Mouse (Mus musculus) ovary, adult 18-20 months (tissue): ENCODE results near the gene Rem1.

ENCODE experiments used
- DNase-seq: peaks from one replicate; pipeline ENCODE4 v3.0.0; 2022; ENCODE audit warnings: low spot score, mixed read lengths

The Rem1 gene

DNA sequence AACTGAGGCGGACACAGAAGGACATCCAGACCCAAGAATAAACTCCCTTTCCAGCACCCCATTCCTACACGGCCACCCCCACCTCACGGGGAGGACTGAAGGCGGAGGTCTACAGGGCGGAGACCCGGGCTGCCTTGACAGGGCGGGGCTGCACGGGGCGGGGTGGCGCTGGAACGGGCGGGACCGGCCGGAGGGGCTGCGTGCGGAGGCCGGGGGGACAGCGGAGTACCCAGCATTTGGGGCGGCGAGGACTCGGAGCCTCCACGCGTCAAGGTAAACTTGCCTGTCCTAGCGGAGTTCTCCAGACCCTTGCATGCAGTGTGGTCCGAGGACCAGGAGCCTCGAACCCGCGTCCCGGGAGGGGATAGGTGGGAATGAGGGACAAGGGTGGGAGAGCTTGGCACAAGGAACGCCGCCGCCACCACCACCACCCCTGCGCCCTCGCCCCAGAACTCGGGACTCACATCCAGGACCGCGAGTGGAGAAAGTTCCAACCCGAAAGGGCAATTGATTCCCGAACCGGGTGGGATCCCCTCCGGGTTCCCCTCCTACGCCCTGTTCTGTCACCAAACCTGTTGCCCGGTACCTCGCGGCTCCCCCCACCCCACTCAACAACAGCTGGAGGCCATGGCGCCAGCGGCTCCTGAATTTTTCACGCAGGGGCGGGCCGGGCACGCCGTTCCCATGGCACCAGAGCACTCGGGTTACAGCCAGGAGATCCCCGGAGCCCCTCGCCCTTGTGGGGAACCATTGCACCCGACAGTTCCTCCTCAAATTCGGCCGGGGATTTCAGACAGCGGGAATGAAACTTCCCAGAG is at the start of gene Rem1:
TSS of gene Rem1 (plus strand) at position 178 of the 818 bp plus-strand sequence.
- no peak for DNase-seq

DNA sequence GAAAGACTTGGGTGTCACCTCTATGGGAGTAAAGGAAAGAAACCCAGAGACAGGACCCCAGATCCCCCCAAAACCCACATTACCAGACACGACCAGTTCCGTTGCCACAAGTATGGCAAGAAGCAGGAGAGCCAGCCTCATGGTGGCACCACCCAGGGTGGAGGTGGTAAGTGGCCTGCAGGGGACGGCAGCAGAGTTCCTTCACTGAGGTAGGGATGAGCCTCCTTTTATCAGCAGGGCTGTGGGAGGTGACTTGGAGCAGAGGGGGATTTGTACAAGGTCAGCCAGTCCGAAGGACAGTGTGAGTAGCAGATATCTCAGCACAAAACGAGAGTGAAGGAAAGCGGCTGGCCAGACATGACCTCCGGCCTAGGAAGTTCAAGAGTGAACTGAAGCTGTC is 46.6 kb upstream of the Rem1 start, which contains the start of gene Defb19:
TSS of gene Defb19 (minus strand) at position 206 of the 400 bp plus-strand sequence.
- peak; percentile 67 for DNase-seq

DNA sequence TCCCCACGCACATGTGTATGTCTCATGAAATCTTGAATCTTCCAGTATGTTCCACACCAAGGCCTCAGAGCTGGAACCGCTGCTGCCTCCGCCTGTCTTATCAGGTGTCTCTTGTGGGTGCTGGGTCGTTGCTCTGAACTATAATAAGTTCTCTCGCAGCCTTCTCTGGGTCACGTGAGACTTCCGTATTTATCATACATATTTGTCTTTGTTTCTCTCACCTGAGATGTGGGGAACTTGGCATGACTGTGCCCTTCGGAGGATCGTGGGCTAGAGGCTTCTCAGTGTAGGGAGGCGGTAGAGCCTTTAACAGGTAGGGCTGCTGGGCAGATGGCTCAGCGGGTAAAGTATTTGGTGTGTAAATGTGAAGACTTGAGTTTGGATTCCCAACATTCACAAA is 46.1 kb upstream of the Rem1 start:
- DNase-seq: peak; percentile 24

DNA sequence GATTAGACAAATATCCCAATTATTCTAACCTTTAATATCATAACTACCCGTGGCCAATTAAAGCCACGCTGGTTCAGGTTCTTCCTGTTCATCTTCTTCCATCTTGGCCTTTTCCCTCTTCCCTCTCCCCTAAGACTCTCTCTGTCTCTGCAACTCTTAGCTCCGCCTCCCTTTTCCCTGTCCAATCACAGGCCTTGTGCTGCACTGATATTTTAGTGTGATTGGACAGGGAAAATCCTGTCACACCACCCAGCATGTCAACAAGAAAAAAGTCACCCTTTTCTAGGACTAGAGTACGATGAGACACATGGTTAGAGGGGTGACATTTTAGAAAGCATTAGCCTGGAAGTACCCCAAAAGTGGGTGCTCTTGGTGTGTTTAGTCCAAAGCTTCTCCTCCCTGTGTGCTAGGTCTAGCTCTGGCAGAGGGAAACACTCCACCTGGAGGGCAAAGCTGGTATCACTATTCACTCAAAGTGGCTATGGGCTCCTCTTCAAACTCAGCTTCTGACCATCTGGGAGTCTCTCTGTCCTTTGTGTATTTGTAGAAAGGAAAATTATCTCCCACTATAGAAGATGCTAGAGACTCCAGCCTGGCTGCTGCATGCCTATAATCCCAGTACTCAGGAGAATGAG is 39.7 kb upstream of the Rem1 start:
- no peak for DNase-seq

DNA sequence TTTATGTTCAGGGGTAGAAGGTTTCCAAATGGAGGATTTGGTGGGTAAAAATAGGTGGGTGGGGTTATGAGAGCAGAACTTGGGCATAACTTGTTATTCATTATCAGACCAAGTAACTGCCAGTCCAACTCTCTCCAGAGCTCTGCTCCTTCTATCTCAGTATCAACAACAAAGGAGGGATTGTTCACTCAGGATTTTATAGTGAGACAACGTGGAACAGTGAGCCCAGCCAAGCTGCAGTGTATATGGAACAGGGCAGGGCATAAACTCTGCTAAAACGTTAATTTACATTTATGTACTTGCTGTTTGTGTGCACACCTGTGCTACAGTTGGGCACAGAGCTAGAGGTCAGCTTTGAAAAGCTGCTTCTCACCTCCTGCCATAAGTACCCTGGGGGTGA is 38.3 kb upstream of the Rem1 start:
- DNase-seq: no peak

DNA sequence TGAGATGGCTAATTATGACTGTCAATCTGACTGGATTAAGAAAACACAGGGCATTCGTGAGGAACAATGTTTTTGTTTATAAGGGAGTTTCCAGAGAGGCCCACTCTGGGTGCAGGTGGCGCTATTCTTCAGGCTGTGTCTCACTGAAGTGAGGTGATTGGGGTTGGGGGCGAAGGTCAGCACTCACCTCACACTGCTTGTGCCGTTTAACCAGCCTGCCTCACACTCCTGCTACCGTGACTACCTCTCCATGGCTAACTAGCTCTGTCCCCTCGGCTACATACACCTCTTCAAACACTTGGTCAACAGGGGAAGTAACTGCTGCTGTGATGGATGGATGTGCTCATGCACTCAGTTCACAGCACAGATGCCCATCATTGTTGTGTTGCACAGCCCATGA is 37.7 kb upstream of the Rem1 start:
- no peak for DNase-seq

DNA sequence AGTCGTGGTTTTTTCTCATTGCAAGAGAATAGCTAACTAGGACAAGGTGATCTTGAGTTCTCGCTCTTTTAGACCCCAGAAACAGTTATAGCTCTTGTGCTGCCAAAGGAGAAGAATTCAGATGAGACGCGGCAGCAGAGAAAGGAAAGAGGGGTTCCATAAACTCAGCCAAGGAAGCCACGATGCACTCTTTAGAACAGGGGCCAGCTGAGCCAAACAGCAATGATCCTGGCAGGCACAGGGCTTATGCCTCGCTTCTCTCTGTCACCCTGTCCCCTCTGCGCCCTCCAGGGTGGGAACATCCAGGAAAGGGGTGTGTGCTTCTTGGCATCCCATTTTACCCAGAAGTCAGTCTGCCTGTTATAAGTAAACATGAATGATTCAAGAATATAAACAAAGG is 27.5 kb upstream of the Rem1 start, which contains the start of gene Defb45:
TSS of gene Defb45 (minus strand) at position 101 of the 400 bp plus-strand sequence.
- no peak for DNase-seq

DNA sequence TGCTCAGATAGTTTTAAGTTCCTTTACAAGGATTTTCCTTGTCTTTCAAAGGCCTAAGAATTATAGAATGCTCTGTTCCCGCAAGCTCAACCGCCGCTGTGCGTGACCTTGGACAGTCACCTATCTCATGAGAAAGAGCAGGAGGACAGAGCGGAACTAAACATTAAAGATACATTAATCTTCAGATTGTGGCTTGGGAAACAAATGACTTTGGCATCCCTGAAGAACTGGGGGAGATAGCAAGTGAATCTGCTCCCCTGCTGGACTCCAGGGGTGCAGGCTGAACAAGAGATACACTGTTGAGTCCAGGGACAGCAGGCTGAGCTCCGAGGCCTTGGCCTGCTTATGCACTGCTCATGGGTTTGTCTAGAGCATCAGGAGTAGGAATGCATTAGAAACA is 26.7 kb upstream of the Rem1 start:
- DNase-seq: peak; percentile 22

GRCm38 (mm10) chr2:152601275-152601960 is 25.3 kb upstream of the Rem1 start:
- DNase-seq: no peak

- DNase-seq: peak; percentile 11
These were observed 22.7 kb upstream of the Rem1 start, which contains the start of gene Defb36 for GRCm38 (mm10) chr2:152604057-152604456. TSS of gene Defb36 (plus strand) at chr2:152604327.

DNA sequence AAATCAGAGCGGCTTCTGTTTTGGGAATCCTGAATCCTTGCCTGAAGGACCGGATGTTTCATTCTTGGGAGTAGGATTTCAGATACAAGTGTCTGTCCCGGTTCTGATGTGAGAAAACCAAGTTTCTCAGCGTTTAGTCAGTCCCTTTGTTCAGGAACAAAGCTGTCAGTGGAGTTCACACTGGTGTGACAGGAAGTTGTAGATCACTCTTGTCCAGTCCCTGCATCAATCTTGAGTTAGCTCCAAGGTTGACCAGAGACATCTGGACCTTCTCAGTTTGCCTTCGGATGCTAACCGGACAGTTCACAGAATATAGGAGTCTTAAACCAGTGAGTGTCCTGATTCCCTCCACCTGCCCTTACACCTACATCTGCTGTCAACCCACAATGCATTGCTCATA is 19.0 kb upstream of the Rem1 start:
- DNase-seq: no peak

DNA sequence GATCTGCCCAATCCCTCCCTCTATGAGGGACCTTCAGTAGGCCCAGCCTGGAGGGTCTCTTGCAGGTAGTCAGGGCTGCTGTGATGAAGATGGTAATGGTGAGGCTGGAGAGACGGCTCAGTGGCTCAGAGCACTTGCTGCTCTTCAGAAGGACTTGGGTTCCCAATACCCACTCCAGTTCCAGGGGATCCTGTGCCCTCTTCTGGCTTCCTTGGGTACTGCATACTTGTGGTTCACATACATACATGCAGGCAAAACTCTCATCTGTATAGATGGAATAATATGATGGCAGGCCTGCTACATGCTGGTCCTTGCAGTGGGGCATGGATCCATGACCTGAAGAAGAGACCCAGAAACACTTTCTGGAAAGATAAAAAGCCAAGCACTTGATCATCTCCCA is 18.0 kb upstream of the Rem1 start:
- DNase-seq: no peak

DNA sequence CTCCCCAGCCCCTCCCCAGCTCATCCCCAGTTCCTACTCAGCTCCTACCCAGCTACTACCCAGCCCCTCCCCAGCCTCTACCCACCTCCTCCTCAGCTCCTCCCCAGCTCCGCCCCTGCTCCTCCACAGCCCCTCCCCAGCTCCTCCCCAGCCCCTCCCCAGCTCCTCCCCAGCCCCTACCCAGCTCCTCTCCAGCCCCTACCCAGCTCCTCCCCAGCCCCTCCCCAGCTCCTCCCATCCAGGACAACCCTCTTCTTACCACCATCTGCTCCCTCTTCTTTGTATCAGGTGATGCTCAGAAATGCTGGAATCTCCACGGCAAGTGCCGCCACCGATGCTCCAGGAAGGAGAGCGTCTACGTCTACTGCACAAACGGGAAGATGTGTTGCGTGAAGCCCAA is 14.6 kb upstream of the Rem1 start:
- no peak for DNase-seq

DNA sequence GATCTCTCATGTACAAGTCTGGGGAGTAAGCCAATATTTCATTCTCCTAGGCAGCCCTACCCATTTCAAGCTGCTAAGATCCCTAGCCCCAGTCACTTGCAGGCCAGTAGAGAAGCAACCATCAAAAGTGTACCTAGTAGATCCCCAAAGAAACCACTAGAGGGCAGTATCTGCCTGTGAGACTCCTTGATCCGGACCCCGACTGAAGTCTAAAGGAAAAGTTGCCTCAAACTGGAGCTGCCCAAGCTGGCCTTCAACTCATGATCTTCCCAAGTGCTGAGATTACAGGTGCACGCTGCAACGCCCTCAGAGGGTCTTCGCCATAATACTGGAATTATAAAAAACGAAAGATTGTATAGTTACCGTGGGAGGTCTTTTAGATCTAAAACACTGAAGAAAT is 11.2 kb upstream of the Rem1 start:
- DNase-seq: peak; percentile 39

DNA sequence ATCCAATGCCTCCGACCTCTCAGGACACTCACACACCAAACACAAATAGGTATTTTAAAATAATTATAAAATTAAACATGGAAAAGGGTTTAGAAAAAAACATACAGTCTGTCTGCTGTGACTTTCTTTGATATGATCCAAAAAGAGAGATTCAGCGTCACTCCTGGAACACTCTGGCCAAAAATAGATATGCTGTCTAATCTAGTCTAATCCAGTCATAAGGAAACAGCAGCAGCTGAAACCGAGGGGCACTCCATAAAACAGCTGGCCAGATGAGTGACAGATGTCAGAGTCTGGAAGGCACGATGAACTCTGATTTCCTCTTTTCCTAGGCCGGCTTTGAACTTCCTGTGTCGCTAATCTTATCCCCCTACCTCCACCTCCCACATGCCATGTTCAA is 10.3 kb upstream of the Rem1 start:
- no peak for DNase-seq

DNA sequence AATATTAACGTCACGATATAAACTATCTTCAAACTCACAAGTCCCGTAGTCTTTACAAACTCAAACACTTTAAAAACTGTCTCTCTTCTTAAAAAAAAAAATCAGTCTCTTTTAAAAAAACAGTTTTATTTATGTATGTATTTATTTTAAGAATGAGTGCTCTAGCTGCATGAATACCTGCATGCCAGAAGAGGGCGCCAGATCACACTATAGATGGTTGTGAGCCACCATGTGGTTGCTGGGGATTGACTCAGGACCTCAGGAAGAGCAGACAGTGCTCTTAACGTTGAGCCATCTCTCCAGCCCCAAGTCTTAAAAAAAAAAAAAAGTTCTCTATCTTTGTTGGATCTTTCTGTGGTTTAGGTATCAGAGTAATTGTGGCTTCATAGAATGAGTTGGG is 9.4 kb upstream of the Rem1 start:
- no peak for DNase-seq

DNA sequence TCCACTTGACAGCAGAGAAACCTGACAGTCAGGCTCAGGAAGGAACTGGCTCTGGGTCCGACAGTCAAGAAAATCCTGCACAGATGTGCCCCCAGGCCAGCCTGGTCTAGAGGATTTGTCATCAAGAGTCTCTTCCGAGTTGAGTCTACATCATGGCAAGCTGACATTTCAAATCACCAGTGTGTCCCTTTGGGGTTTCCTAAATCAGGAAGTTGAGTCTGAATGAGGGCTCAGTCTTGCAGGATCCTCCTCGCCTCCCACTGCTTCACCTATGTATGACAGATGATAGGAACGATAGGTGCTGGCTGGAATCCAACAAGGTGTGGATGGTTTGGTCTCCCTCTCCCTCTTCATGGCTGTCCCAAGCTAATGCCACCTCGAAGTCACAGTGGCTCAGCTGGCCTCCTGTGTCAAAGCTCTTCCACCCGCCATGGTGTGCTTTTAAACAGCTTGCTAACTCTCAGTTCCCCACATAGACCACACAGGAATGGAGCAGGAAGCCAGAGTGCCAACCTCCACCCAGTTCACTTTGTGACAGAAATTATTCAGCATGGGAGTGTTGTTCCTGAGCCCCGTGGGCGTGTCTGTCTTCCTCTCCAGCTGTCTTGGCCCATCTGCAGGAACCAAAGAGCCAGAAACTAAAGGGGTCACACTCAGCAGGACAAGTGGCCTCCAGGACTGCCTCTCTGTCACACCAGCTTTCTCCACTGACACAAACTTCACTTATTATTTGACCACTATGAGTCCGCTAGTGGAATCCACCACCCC is 6.2 kb upstream of the Rem1 start:
- DNase-seq: no peak

DNA sequence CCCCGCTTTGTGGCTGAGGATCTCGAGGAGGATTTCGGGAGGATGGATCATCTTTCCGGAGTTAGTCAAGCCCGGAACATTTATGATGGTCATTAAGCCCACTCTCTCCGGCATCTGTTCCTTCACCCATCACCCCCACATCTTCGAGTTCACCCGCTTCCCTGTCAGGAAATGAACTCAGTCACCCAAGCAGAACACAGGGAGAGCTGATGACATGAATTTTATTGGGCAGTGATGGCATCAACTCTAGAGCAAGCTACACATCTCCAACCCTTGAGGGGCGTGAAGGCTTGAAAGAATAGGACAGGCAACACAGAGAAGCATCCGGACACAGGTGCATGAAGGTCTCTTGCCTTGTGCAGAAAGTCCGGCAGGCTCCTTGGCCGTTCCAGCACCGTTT is 4.6 kb upstream of the Rem1 start:
- no peak for DNase-seq

DNA sequence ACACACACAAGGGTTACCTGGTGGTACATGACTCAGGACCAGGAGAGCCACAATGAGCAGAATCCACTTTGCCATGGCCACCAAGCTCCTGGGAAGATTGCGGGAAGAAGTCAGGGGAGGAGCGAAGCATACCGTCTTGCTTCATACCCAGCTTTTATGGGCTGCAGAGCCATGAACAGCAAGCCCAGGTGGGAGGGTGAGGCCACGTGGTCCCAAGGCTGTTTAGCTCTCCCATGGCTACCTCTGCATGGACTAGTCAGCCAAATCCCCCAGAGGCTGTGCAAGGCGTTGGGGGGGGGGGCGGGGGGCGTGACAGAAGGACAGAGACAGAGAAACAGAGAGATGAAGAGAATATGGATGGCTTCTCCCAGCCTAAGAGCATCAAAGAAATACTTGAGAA is 3.8 kb upstream of the Rem1 start, which contains the start of gene Defb25:
TSS of gene Defb25 (minus strand) at position 101 of the 400 bp plus-strand sequence.
- no peak for DNase-seq

DNA sequence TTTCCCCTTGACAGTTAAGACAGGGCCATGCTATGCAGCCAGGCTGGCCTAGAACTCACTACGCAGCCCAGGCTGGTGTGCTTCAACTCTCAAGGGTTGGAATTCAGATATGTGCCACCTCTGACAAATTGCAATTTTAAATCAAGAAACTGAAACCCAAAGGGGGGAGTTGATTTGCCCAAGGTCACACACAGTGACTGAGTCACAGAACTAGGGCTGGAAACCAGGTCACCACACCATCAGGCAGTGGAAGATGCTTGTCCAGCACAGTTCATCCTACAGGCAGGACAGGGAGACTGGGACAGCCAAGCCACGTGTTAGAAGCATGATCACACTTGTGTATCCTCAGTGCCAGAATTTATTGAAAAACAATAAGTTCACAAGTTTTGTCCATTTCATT is 2.2 kb upstream of the Rem1 start:
- DNase-seq: no peak

DNA sequence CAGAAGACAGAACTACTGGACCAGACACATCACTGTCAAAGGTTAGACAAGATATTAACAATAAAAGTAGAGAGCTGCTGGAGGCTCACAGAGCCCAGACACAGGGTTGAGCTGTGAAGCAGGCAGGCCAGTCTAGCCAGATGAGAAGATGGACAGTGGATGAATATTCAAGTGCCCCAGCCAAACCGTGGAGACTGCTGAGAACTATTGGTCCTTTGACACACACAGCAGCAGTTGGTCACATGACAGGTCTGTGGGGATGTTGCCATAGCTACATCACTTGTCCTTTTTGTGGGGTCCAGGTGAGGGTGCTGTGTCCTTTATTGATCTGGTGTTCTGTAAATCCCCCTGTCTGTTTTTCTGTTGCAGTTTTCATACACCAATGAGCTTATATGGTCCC is 1.5 kb upstream of the Rem1 start:
- no peak for DNase-seq

DNA sequence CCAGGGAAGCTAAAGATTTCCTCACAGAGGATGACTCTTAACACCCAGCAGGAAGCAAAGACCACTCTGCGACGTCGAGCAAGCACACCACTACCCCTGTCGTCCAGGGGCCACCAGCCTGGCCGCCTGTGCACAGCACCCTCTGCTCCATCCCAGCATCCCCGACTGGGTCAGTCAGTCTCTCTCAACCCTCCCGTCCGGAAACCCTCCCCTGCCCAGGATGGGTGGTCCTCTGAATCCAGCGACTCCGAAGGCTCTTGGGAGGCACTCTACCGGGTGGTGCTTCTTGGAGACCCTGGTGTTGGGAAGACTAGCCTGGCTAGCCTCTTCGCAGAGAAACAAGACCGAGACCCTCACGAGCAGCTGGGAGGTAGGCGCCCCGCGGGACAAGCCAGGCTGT is 1.3 kb downstream of the Rem1 start:
- DNase-seq: no peak
